Mouse (Mus musculus): Measurements from ENCODE around the gene Stfa2l1. TPM values are rescaled to one million over a fixed set of nuclear protein-coding genes. Genes with fewer than 3 reads are reported as not detected.
"Not testable (repeated sequence)": the region's sequence is repeated elsewhere in the genome, so short reads cannot be mapped to it uniquely, and the experiment has no call there.

Stfa2l1 gene
- not detected for total RNA-seq (2021)

DNA sequence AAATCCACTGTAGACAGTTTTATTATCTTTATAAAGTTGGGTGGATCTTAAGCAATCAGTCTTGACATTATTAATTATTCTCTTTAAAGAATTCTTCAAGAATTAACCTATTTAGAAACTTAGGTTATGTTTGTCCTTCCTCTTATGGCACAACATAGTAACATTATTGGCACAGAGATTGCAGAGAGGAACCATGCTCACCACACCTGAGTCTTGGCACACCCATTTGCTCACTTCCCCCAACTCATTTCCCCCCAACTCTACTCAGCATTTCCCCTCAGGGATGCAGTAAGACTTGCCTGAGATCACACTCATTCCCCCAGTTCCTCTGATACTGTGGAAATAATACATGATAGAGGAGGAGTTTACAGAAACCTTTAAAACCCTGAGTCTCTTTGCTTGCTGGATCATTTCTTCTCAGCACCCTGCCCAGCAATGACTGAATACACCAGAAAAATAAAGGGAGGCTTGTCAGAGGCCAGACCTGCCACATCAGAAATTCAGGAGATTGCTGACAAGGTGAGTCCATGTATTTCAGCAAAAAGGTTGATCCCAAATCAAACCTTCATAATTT is at the start of gene Stfa2l1:
Gene Stfa2l1, plus strand, starts transcription at position 410 of the 574 bp plus-strand sequence.
- no peak for DNase-seq

DNA sequence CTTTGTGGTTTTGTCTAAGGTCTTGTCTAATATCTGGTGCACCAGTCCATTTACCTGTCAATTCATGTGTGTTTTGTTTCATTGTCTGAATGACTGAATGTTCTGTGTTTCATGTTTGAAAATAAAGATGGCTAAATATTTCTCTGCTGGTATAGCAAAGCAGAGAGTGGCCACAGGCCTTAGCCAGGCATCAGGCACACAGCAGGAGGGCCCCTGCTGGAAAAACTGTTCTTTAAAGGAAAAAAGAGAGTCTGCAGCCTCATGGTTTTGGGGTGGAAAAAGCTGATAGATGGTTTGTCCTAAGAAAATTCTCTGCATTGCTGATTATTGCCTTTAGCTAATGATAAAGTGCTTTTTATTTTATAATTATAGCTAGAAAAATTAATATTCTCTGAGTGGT is 45.1 kb upstream of the Stfa2l1 start:
- DNase-seq = not testable (repeated sequence)

DNA sequence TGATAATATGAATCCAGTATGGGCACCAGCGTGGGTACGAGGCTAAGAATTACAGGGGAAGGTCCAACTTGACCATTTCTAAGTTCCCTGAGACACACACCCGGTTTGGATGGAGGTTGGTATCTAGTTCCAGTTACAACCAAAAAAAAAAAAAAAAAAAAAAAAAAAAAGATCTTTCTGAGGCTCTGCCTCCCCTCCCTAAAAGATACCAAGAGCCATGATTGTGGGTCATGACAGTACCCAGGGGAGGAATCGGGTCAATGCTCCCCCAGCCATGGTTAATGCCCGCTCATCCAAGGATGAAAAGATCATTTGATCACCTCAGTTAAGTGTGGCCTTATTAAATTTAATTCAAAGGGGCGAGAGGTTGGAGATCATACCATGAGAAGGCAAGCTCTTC is 40.9 kb upstream of the Stfa2l1 start:
- not testable (repeated sequence) for DNase-seq

DNA sequence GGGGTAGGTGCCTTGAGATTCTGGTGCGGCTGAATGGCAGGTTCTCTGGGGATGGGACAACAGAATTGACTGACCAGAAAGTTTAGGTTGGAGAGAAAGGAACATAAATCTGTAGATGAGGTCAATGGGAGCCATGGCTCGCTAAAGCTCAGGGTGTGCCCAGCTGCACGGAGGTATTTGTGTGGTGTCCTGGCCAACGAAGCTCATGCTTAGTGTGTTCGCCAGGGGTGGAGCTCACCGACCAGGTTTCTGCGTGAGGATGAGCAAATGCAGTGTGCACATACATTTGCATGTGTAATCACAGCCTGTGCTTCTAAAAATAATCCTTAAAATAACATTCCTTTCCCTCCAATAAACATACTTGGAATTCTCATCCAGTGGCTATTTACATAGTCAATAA is 28.5 kb upstream of the Stfa2l1 start:
- no peak for DNase-seq

DNA sequence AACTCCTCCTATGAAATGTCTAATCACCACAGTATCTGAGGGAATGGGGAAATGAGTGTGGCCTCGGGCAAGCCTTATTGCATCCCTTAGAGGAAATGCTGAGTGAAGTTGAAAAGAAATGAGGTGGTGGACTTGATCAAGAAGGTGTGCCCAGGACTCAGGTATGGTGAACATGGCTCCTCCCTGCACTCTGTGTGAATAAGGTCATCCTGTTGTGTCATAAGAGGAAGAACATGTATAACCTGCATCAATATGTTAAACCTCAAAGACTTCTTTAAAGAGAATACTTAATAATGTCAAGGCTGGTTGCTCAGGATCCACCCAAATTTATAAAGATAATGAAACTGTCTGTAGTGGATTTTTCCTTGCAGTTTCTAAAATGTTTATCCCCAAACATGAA is 25.5 kb upstream of the Stfa2l1 start, which contains the start of gene Csta1:
Gene Csta1, minus strand, starts transcription at position 101 of the 400 bp plus-strand sequence.
- DNase-seq = no peak

DNA sequence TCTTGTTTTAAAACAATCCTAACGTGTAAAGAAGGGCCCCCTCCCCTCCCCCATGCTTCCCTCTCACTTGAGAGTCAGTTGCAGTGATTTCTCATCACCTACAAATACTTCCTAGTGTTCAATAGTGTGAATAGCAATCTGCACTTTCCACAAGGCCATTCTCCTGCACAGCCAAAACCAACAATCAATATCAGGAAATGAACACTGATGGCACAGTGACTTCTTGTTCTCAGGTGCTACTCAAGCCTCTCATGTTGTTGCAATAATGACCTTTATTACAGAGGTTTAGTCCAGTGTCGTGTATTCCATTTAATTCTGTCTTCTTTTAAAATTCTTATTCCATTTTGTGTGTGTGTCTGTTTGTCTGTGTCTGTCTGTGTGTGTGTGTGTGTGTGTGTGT is 18.4 kb upstream of the Stfa2l1 start:
- DNase-seq = no peak

DNA sequence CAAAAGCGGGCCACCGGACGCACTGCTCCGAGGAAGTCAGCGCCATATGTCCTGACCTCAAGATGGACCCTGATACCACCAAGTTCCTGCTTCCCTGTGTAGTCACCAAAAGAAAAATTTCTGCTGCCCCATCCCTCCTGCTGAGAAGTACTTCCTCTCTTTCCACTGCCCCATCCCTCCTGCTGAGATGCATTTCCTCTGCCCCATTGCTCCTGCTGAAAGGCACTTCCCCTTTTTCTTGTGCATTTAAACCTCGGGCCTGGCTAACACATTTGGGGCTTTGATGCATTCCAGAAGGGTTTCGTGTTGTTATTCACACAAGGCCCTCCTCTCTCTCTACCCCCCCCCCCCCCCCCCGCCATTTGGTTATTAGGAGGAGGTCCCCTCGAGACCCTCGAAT is 11.2 kb downstream of the Stfa2l1 start:
- DNase-seq = not testable (repeated sequence)

DNA sequence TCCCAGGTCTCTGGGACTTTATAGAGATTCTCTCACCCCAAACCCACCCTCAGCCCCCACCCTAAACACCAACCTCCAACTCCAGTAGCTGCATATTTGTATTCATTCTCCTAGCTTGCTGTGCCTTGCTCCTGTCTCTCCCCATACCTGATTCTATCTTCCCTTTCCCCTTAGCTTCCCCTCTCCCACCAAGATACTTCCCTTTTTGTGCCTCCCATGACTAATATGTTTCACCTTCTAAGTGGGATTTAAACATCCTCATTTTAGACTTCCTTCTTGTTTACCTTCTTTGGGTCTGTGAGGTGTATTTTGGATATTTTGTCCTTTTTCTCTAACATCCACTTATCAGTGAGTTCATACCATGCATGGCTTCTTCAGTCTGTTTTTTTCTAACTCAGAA is 19.5 kb downstream of the Stfa2l1 start:
- DNase-seq = no peak

DNA sequence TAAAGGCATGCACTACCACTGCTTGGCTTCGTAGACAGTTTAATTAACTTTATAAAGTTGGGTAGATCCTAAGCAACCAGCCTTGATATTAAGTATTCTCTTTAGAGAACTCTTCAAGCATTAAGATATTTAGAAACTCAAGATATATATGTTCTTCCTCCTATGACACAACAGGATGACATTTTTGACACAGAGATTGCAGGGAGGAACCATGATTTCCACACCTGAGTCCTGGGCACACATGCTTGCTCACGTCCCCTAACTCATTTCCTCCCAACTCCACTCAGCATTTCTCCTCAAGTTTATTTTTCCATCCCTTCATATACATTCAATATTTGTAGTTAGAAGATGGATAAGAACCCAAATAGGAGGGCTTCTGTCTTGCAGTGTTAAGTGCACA is 23.3 kb downstream of the Stfa2l1 start:
- DNase-seq = no peak

DNA sequence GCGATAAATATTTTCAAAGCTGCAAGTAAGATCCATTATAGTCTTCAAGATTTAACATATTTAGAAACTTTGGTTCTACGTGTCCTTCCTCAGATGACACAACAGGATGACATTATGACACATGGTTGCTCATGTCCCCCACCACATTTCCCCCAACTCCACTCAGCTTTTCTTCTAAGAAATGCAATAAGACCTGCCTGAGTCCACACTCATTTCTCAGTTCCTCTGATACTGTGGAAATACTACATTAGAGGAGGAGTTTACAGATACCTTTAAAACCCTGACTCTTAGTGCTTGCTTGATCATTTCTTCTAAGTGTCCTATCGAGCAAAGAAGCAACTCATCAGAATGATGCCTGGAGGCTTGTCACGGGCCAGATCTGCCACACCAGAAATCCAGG is 27.3 kb downstream of the Stfa2l1 start, which contains the start of gene Gm5483:
Gene Gm5483, plus strand, starts transcription at position 301 of the 400 bp plus-strand sequence.
- DNase-seq = not testable (repeated sequence)

DNA sequence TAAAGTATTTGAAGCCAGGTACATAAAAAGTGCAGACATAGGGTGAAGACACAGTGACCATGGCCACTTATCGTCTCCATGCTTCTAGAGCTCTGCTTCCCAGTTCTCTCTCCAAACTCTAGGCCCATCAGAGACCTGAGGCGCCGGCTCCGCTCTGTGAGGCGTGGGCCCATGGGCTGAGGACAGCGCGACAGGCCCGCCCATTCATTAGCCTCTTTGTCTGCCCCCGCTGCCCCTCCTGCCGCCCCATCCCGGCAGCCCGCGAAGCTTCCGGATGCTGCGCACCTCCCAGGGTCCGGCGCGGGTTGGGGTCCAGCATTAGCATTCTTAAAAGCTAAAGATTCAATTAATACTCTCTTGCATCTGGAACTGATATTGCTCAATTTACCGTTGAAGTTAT is 42.6 kb downstream of the Stfa2l1 start:
- DNase-seq = no peak

DNA sequence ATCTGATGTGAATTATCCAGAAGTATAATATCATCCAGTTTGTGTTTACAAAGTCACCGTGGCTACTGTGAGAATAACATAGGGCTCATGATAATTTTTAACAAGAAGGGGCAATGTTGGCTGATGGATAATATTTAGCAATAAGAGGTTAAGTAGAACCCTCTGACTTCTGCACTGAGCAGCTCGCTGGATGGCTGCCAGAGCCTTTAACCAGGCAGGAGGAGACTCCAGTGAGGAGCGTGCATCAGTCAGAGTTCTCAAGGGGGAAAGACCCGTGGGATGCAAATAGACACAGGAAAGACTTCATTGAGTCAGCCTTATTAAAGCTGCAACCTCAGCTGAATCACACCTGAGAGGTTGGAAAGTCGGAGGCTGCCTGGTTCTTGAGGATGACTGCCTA is 47.2 kb downstream of the Stfa2l1 start:
- no peak for DNase-seq

DNA sequence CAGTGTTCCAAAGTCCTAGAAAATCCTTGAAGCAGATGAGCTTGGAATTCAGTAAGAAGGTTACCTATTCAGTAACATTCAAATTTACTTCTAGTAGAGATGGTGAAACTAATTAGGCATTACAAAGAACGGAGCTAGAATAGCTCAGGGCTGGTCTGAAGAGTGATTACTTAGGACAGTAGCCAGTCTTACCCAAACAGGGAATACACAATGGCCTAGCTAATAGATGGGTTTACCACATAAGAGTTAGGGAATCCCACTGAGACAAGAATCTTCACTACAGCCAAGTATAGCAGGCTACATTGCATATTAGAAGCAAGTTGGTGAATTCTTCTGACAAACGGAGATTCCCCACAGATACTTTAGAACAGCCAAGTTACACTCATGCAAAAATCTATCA is 49.1 kb downstream of the Stfa2l1 start:
- DNase-seq = not testable (repeated sequence)

DNA sequence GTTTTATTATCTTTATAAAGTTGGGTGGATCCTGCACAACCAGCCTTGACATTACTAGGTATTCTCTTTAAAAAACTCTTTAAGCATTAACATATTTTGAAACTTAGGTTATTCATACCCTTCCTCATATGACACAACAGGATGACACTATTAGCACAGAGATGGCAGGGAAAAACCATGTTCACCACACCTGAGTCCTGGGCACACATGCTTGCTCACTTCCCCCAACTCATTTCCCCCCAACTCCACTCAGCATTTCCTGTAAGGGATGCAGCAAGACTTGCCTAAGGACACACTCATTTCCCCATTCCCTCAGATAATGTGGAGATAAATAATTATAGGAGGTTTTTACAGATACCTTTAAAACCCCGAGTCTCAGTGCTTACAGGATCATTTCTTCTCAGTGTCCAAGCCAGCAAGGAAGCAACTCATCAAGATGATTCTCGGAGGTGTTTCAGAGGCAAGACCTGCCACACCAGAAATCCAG is 53.4 kb downstream of the Stfa2l1 start, which contains the start of gene Gm5416:
Gene Gm5416, plus strand, starts transcription at position 437 of the 487 bp plus-strand sequence.
- no peak for DNase-seq

Other genes with a start within 250 kb of the Stfa2l1 start
- gene Parp9, start 218.3 kb upstream of the Stfa2l1 start, total RNA-seq (2021) = 1 to 10 TPM; 3.2 to 3.3 TPM
- gene Dtx3l, start 217.7 kb upstream of the Stfa2l1 start, total RNA-seq (2021) = 1 to 10 TPM; 4.3 to 4.4 TPM
- gene Kpna1, start 178.1 kb upstream of the Stfa2l1 start, total RNA-seq (2021) = 100 to 1,000 TPM; 134 to 153 TPM
- 1 to 10 TPM; 5.4 to 5.8 TPM for gene Wdr5b, start 115.6 kb upstream of the Stfa2l1 start, total RNA-seq (2021)
- gene Fam162a, start 85.2 kb upstream of the Stfa2l1 start, total RNA-seq (2021) = 10 to 100 TPM; 81.1 to 82.7 TPM
- gene Ccdc58, start 85.1 kb upstream of the Stfa2l1 start, total RNA-seq (2021) = 10 to 100 TPM; 21.3 to 23.9 TPM
- not detected for gene Csta1, start 25.6 kb upstream of the Stfa2l1 start, total RNA-seq (2021)
- gene Gm5483, start 27.4 kb downstream of the Stfa2l1 start, total RNA-seq (2021) = not detected
- gene Gm5416, start 53.6 kb downstream of the Stfa2l1 start, total RNA-seq (2021) = not detected
- not detected for gene 2010005H15Rik, start 64.7 kb downstream of the Stfa2l1 start, total RNA-seq (2021)
- not detected for gene Stfa1, start 120.1 kb downstream of the Stfa2l1 start, total RNA-seq (2021)
- not detected for gene BC117090, start 177.5 kb downstream of the Stfa2l1 start, total RNA-seq (2021)
- not detected for gene BC100530, start 210.9 kb downstream of the Stfa2l1 start, total RNA-seq (2021)